Mouse (Mus musculus) liver, adult 2 months (tissue): Measurements from ENCODE around the gene Gm5134.
A peak's percentile ranks its signal among the peaks of the same experiment; 100 is the strongest.

Experiments
- CTCF ChIP-seq: fragments of 200-500 bp; IDR thresholded peaks from 2 replicates; pipeline ENCODE4 v1.5.1; 2011; ENCODE audit warnings: low read depth, low read length, control low read depth
- POLR2A ChIP-seq: fragments of 200-500 bp; IDR thresholded peaks from 2 replicates; pipeline ENCODE4 v1.6.1; 2011; ENCODE audit warnings: low read length, control low read depth; ENCODE audit not compliant: insufficient read depth; ENCODE audit errors: extremely low read depth

DNA sequence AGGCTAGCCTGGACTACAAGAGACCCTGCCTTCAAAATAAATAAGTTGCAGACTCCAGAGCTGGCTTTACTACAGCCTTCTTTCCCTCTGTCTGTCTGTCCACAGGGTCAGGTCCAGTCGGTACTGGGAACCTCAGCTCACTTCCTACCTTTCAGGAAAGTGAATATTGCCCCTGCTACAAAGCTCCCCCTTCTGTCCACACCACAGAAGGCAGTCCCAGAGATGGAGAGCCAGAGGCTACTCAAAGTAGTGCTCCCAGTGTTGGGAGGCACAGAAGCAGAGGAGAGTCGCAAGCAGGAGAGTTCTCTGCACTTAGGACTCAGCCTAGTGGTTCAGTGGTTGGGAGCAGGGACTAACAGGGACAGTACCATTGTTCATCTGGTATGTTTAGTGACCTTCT lies 30.0 kb upstream of the Gm5134 start:
- TF ChIP-seq CTCF (peak; percentile 41; the same call in 1 of the 2 replicates), POLR2A (no peak)
